Comparison of ENCODE assay signal across 15 mouse cellular contexts in genomic region chr1:135523344-135523743, GRCm38 (mm10).
DNase-seq lines count a peak whose midpoint lies in the region; ATAC-seq and TF ChIP-seq lines count a peak whose summit lies in the region.
"Had no signal": no experiment of that assay in that cellular context is flagged by ENCODE, and none has a peak within 500 bp of the region (broad histone marks: within the 10 kb centered on the region; RNA-seq: fewer than 3 reads in every experiment).

No protein-coding gene starts in this region.

- peaks cover 6% of the 10 kb centered on the region; the same call in 1 of the 2 replicates for H3K36me3 ChIP-seq in heart, embryonic 14.5 days (ENCODE audit: control insufficient read depth, insufficient read depth, low read length)
- no peaks in the 10 kb centered on the region for H3K36me3 ChIP-seq in liver, embryonic 11.5 days (ENCODE audit: control insufficient read depth, insufficient read depth, low read length)
- H3K36me3 ChIP-seq in intestine, embryonic 16.5 days (ENCODE audit: control insufficient read depth, insufficient read depth, low read length), result no peaks in the 10 kb centered on the region
- H3K36me3 ChIP-seq: embryonic facial prominence, embryonic 15.5 days had no signal

- peak overlapping the region; percentile 44; the same call in 1 of the 2 replicates for H3K9ac ChIP-seq in heart, embryonic 14.5 days (ENCODE audit: low read length)
- H3K9ac ChIP-seq in liver, embryonic 11.5 days (ENCODE audit: low read depth, low read length), result no peak overlapping the region
- H3K9ac ChIP-seq in intestine, embryonic 16.5 days (ENCODE audit: low read depth, low read length), result no peak overlapping the region
- H3K9ac ChIP-seq: embryonic facial prominence, embryonic 15.5 days; limb, embryonic 12.5 days; midbrain, embryonic 15.5 days had no signal

- TF ChIP-seq CTCF in bone marrow macrophage, adult 2 months (IDR thresholded peaks at IDR 0.05; ENCODE audit: low read depth, low read length), result 0 out of 2 replicates have a peak, but pooled peaks have one; percentile 6

- no peak for DNase-seq in heart, postnatal 14 days
- no peak for DNase-seq in liver, embryonic 11.5 days (ENCODE audit: low spot score)
- no peak for DNase-seq in liver
- DNase-seq in gastrocnemius, postnatal 36 days, result no peak
- DNase-seq: cerebellum, adult 11-12 months; gastrocnemius, postnatal 25 days; lung, postnatal 14 days; right cerebral cortex, postnatal 4 days; thymus, postnatal 36 days had no signal

- H3K4me2 ChIP-seq in heart, embryonic 14.5 days (ENCODE audit: low read length), result peak overlapping the region; percentile 19; the same call in 1 of the 2 replicates
- H3K4me2 ChIP-seq in liver, embryonic 11.5 days, result no peak overlapping the region
- no peak overlapping the region for H3K4me2 ChIP-seq in intestine, embryonic 16.5 days (ENCODE audit: low read depth, low read length)
- H3K4me2 ChIP-seq: embryonic facial prominence, embryonic 15.5 days; limb, embryonic 12.5 days; midbrain, embryonic 15.5 days had no signal

- no peak for ATAC-seq in heart, embryonic 14.5 days (ENCODE audit: insufficient number of reproducible peaks, insufficient read depth, low FRiP score, low read depth)
- no peak for ATAC-seq in liver, embryonic 11.5 days (replicated peaks; ENCODE audit: low FRiP score)
- peak; percentile 38; the same call in 1 of the 2 replicates for ATAC-seq in intestine, embryonic 16.5 days
- ATAC-seq: midbrain, embryonic 15.5 days had no signal

- intact Hi-C loops in heart, postnatal 14 days (cut with DNase I), result no loop called here
- intact Hi-C loops in gastrocnemius, postnatal 36 days (cut with DNase I), result no loop called here

- H3K9me3 ChIP-seq in heart, embryonic 14.5 days (ENCODE audit: control insufficient read depth, low read length), result 0 out of 2 replicates have a peak, but pooled peaks cover 4% of the 10 kb centered on the region
- H3K9me3 ChIP-seq in liver, embryonic 11.5 days (ENCODE audit: control insufficient read depth, low read length), result no peaks in the 10 kb centered on the region
- H3K9me3 ChIP-seq in intestine, embryonic 16.5 days (ENCODE audit: control insufficient read depth, low read length), result no peaks in the 10 kb centered on the region
- H3K9me3 ChIP-seq: embryonic facial prominence, embryonic 15.5 days; midbrain, embryonic 15.5 days had no signal

- WGBS in heart, embryonic 14.5 days, result 42% methylated on average over 2 of the region's 2 CpGs
- 77% methylated on average over 2 of the region's 2 CpGs for WGBS in liver, embryonic 11.5 days
- 75% methylated on average over 2 of the region's 2 CpGs for WGBS in intestine, embryonic 16.5 days

- H3K4me1 ChIP-seq in heart, embryonic 14.5 days (ENCODE audit: control insufficient read depth in 2 of 2, insufficient read depth in 2 of 2, low read length in 2 of 2), result peaks cover 27 to 38% of the 10 kb centered on the region in 2 experiments
- no peaks in the 10 kb centered on the region for H3K4me1 ChIP-seq in liver, embryonic 11.5 days (replicated peaks; ENCODE audit: control insufficient read depth, insufficient read depth, low read length)
- H3K4me1 ChIP-seq in bone marrow macrophage, adult 2 months (ENCODE audit: control insufficient read depth, insufficient read depth, low read length), result peaks cover 3% of the 10 kb centered on the region; the same call in 1 of the 2 replicates
- H3K4me1 ChIP-seq in intestine, embryonic 16.5 days (ENCODE audit: control insufficient read depth, insufficient read depth, low read length), result peaks cover 12% of the 10 kb centered on the region

- no peak overlapping the region for H3K4me3 ChIP-seq in heart, embryonic 14.5 days (ENCODE audit: control insufficient read depth in 1 of 2, insufficient read depth in 1 of 2, low read depth in 1 of 2, low read length in 2 of 2)
- no peak overlapping the region for H3K4me3 ChIP-seq in liver, embryonic 11.5 days (ENCODE audit: low read depth, low read length)
- H3K4me3 ChIP-seq in bone marrow macrophage, adult 2 months (ENCODE audit: insufficient read depth, low read length), result no peak overlapping the region
- no peak overlapping the region for H3K4me3 ChIP-seq in intestine, embryonic 16.5 days (ENCODE audit: low read length)
- H3K4me3 ChIP-seq: embryonic facial prominence, embryonic 15.5 days; limb, embryonic 12.5 days; midbrain, embryonic 15.5 days had no signal

- no peaks in the 10 kb centered on the region for H3K27me3 ChIP-seq in heart, embryonic 14.5 days (ENCODE audit: control insufficient read depth, insufficient read depth, low read length)
- no peaks in the 10 kb centered on the region for H3K27me3 ChIP-seq in liver, embryonic 11.5 days (replicated peaks; ENCODE audit: control insufficient read depth, insufficient read depth, low read length)
- no peaks in the 10 kb centered on the region for H3K27me3 ChIP-seq in intestine, embryonic 16.5 days (replicated peaks; ENCODE audit: control insufficient read depth, insufficient read depth, low read length)
- H3K27me3 ChIP-seq: embryonic facial prominence, embryonic 15.5 days; limb, embryonic 12.5 days; midbrain, embryonic 15.5 days had no signal

- peak overlapping the region; percentile 95 for H3K27ac ChIP-seq in heart, embryonic 14.5 days (replicated peaks in 1 of 2; ENCODE audit: control insufficient read depth in 1 of 2, insufficient read depth in 1 of 2, low read depth in 2 of 2, low read length in 2 of 2)
- peak overlapping the region; percentile 32; the same call in 1 of the 2 replicates for H3K27ac ChIP-seq in liver, embryonic 11.5 days (ENCODE audit: low read depth, low read length)
- no peak overlapping the region for H3K27ac ChIP-seq in bone marrow macrophage, adult 2 months (ENCODE audit: insufficient read depth, low read depth, low read length)
- H3K27ac ChIP-seq in intestine, embryonic 16.5 days (ENCODE audit: low read length), result peak overlapping the region; percentile 68
- H3K27ac ChIP-seq: midbrain, embryonic 15.5 days had no signal

- no peak for TF ChIP-seq POLR2A in bone marrow macrophage, adult 2 months (IDR thresholded peaks at IDR 0.05; ENCODE audit: borderline replicate concordance, low read depth, low read length)
